8 mouse cellular contexts compared by ENCODE assay signal in genomic region chr11:80484191-80484791, GRCm38 (mm10). TPM values are rescaled to one million over a fixed set of nuclear protein-coding genes. Genes with fewer than 3 reads are reported as not detected.
DNase-seq lines count a peak whose midpoint lies in the region; ATAC-seq and TF ChIP-seq lines count a peak whose summit lies in the region.

No protein-coding gene starts in this region.

- no peak for TF ChIP-seq CTCF in C2C12 (IDR thresholded peaks at IDR 0.05; ENCODE audit: control insufficient read depth, insufficient read depth, insufficient read length)
- TF ChIP-seq CTCF in lung, postnatal 0 days (IDR thresholded peaks at IDR 0.05), result no peak

- H3K79me2 ChIP-seq in C2C12 (ENCODE audit: control insufficient read depth, insufficient read depth), result peaks cover 25% of the 10 kb centered on the region

- peak overlapping the region; percentile 92 for H3K4me2 ChIP-seq in forebrain, embryonic 15.5 days (replicated peaks)
- no peak overlapping the region for H3K4me2 ChIP-seq in lung, postnatal 0 days (replicated peaks; ENCODE audit: low read depth, low read length)

- H3K36me3 ChIP-seq in C2C12 (ENCODE audit: control insufficient read depth, insufficient read depth), result peaks cover 15% of the 10 kb centered on the region
- 0 out of 2 replicates have a peak, but pooled peaks cover 4% of the 10 kb centered on the region for H3K36me3 ChIP-seq in forebrain, embryonic 15.5 days
- H3K36me3 ChIP-seq in lung, postnatal 0 days (ENCODE audit: insufficient read depth, low read length), result no peaks in the 10 kb centered on the region

- 22% methylated on average over 12 of the region's 12 CpGs for WGBS in forebrain, embryonic 15.5 days
- 46% methylated on average over 12 of the region's 12 CpGs for WGBS in lung, postnatal 0 days

- no peaks in the 10 kb centered on the region for H3K27me3 ChIP-seq in C2C12 (ENCODE audit: control insufficient read depth, insufficient read depth, insufficient read length)
- H3K27me3 ChIP-seq in forebrain, embryonic 15.5 days, result no peaks in the 10 kb centered on the region
- H3K27me3 ChIP-seq in lung, postnatal 0 days (replicated peaks; ENCODE audit: insufficient read depth, low read length), result no peaks in the 10 kb centered on the region

- peaks cover 12% of the 10 kb centered on the region for H3K79me3 ChIP-seq in C2C12 (ENCODE audit: low read depth)

- peak overlapping the region; percentile 82 for H3K27ac ChIP-seq in forebrain, embryonic 15.5 days (replicated peaks)
- H3K27ac ChIP-seq in lung, postnatal 0 days (ENCODE audit: low read length), result no peak overlapping the region

- ATAC-seq in forebrain, embryonic 15.5 days (replicated peaks), result peak; percentile 78
- no peak for ATAC-seq in megakaryocyte progenitor cell, adult 5-6 weeks (replicated peaks; ENCODE audit: poor library complexity)
- no peak for ATAC-seq in lung, postnatal 0 days

- intact Hi-C loops in heart, postnatal 25 days (cut with DNase I), result no loop called here

- H3K4me1 ChIP-seq in forebrain, embryonic 15.5 days, result peaks cover 78% of the 10 kb centered on the region
- H3K4me1 ChIP-seq in lung, postnatal 0 days (ENCODE audit: insufficient read depth, low read depth, low read length), result no peaks in the 10 kb centered on the region

- H3K9ac ChIP-seq in forebrain, embryonic 15.5 days (replicated peaks), result peak overlapping the region; percentile 33
- H3K9ac ChIP-seq in lung, postnatal 0 days (replicated peaks; ENCODE audit: low read depth), result no peak overlapping the region

- no peak for TF ChIP-seq EP300 in lung, postnatal 0 days (IDR thresholded peaks at IDR 0.05)

- H3ac ChIP-seq in C2C12 (ENCODE audit: control insufficient read depth, insufficient read length, low read depth), result peak overlapping the region; percentile 25

- no peaks in the 10 kb centered on the region for H3K9me3 ChIP-seq in forebrain, embryonic 15.5 days
- no peaks in the 10 kb centered on the region for H3K9me3 ChIP-seq in lung, postnatal 0 days (ENCODE audit: low read length)

- no peak overlapping the region for H3K4me3 ChIP-seq in C2C12 (ENCODE audit: insufficient read depth, poor library complexity, severe bottlenecking)
- peak overlapping the region; percentile 16 for H3K4me3 ChIP-seq in forebrain, embryonic 15.5 days
- no peak overlapping the region for H3K4me3 ChIP-seq in lung, postnatal 0 days (ENCODE audit: low read depth, low read length)

- DNase-seq in R1 (ENCODE audit: low read depth, low spot score), result peak; percentile 38
- peak; percentile 86 for DNase-seq in left cerebral cortex, adult 9 months (ENCODE audit: low spot score in 2 of 2)
- peak; percentile 92 for DNase-seq in right cerebral cortex, adult 18-20 months
- no peak for DNase-seq in heart, postnatal 25 days (ENCODE audit: low spot score)
- DNase-seq in lung, postnatal 0 days (ENCODE audit: low spot score), result no peak

TF ChIP-seq in C2C12, 6 proteins besides CTCF, POLR2A, EP300 and RAD21:
- peak; percentile 56 for TF ChIP-seq MYOD1 (IDR thresholded peaks at IDR 0.05; ENCODE audit: control insufficient read depth, insufficient read length, low read depth)
- TF ChIP-seq CEBPB (IDR thresholded peaks at IDR 0.05; ENCODE audit: low read depth), result no peak
- peak; percentile 93 for TF ChIP-seq FOSL1 (IDR thresholded peaks at IDR 0.05; ENCODE audit: insufficient read depth, low read length, poor library complexity, severe bottlenecking)

RNA-seq across cellular contexts. Expression of gene Cdk5r1, which starts 7.5 kb away (rescaled TPM):
- 4.7 TPM for polyA plus RNA-seq in C2C12 (2012; fragmentation: generic; extraction: Trizol)
- polyA plus RNA-seq in forebrain, embryonic 15.5 days (2015; fragmentation: Nextera tagmentation; extraction: Ambion mirVana), result 105 and 120 TPM in 2 replicates
- 5.0 and 5.8 TPM in 2 replicates for total RNA-seq in megakaryocyte progenitor cell, adult 5-6 weeks (2015)
- total RNA-seq in megakaryocyte progenitor cell, adult 5-6 weeks (2017), result 5.5 and 5.7 TPM in 2 replicates
- 1 to 10 TPM; 1.7 to 2.4 TPM for total RNA-seq in heart, postnatal 25 days (2021)
- polyA plus RNA-seq in lung, postnatal 0 days (2015; fragmentation: Nextera tagmentation; extraction: Ambion mirVana), result 0.39 and 0.48 TPM in 2 replicates

RNA-seq across cellular contexts. Expression of gene Psmd11, which starts 55.9 kb away (rescaled TPM):
- 82.9 TPM for polyA plus RNA-seq in C2C12 (2012; fragmentation: generic; extraction: Trizol)
- 341 and 346 TPM in 2 replicates for polyA plus RNA-seq in forebrain, embryonic 15.5 days (2015; fragmentation: Nextera tagmentation; extraction: Ambion mirVana)
- 103 and 105 TPM in 2 replicates for total RNA-seq in megakaryocyte progenitor cell, adult 5-6 weeks (2015)
- total RNA-seq in megakaryocyte progenitor cell, adult 5-6 weeks (2017), result 78.8 and 83.5 TPM in 2 replicates
- 100 to 1,000 TPM; 104 to 112 TPM for total RNA-seq in heart, postnatal 25 days (2021)
- polyA plus RNA-seq in lung, postnatal 0 days (2015; fragmentation: Nextera tagmentation; extraction: Ambion mirVana), result 173 and 190 TPM in 2 replicates

Comparison
In these comparisons a context has a peak if more than half of its experiments do, and no peak if none do; other contexts are left out.
1. DNase-seq: peak in R1 (single experiment), left cerebral cortex, adult 9 months (2 of 2) and right cerebral cortex, adult 18-20 months (single experiment); none in heart, postnatal 25 days (single experiment) and lung, postnatal 0 days (single experiment).
2. RNA of gene Cdk5r1, which starts 7.5 kb away (polyA plus RNA-seq): 105 to 120 TPM in forebrain, embryonic 15.5 days; 4.7 TPM in C2C12 (single experiment) and 0.39 to 0.48 TPM in lung, postnatal 0 days; every median in the first group is over 10 times any median in the second.